10 mouse cellular contexts compared by ENCODE assay signal in the genomic region with DNA sequence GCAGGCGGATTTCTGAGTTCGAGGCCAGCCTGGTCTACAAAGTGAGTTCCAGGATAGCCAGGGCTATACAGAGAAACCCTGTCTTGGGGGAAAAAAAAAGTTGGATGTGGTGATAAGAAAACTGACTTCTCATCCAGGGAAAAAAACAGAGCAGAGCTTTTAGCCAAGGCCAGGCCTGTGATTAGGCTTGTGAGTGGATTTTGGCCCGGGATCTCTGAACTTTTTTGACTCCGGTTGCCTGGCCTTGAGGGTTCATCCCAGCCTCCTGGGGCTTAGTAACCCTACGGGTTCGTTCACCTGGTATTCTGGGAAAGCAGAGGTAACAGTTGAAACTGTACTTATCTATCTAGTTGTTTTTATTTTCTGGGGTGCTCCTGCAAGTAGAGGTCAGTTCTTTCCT.
"Had no signal": no experiment of that assay in that cellular context is flagged by ENCODE, and none has a peak within 500 bp of the region (broad histone marks: within the 10 kb centered on the region; RNA-seq: fewer than 3 reads in every experiment).

No protein-coding gene starts in this region.

- DNase-seq: kidney, adult 18-20 months; kidney, postnatal 10 days; left cerebral cortex, postnatal 4 days; lung, adult 18-20 months; lung, postnatal 10 days; lung, postnatal 36 days; right cerebral cortex, adult 18-20 months; right cerebral cortex, postnatal 25 days; spleen, adult 18-20 months; thymus, postnatal 25 days had no signal
